Mouse (Mus musculus) spleen, adult 2 months (tissue): ENCODE results near the gene Grasp.

Experiments used
- CTCF ChIP-seq: fragments of 200-500 bp; IDR thresholded peaks from 2 replicates; pipeline ENCODE4 v1.5.1; 2011; ENCODE audit warnings: mild to moderate bottlenecking, inconsistent platforms; ENCODE audit not compliant: insufficient read depth, insufficient read length, insufficient replicate concordance; ENCODE audit errors: extremely low read depth
- POLR2A ChIP-seq: fragments of 200-500 bp; IDR thresholded peaks from 2 replicates; pipeline ENCODE4 v1.6.1; 2011; ENCODE audit warnings: low read depth, low read length, inconsistent platforms

DNA sequence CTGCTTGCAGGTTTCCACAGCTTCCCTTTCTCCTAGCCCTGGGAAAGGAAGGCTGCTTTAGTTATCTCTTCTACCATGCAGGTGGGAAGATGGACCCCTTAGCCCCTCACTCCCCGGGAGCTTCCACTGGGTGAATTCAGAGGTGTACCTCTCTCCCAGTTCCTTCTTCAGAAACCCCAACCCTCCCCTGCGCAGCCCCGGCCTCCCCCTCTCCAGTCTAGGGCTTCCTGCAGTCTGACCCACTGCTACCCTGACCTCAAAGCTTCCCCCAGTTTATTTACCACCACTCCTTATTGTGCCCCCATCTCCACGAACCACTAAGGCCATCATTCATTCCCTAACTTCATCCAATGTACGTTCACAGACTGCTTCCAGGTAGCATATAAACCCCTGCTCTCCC, 392 bp upstream of the Grasp start:
- TF ChIP-seq POLR2A (no peak), CTCF (no peak)
